Mouse (Mus musculus) midbrain, embryonic 12.5 days (tissue): Measurements from ENCODE around the gene Adgrl4. TPM values are rescaled to one million over a fixed set of nuclear protein-coding genes. Genes with fewer than 3 reads are reported as not detected.

Experiments used
- ATAC-seq: fragments of 200-750 bp; cut with Nextera tagmentation; 2 replicates; pipeline ENCODE4 v1.8.0; 2017; ENCODE audit warnings: low read depth, moderate TSS enrichment, moderate library complexity; ENCODE audit not compliant: low FRiP score
- H3K27ac ChIP-seq: fragments of 300-500 bp; sonication (generic); replicated peaks from 2 replicates; pipeline ENCODE4 v1.5.1; 2016; ENCODE audit warnings: mild to moderate bottlenecking
- H3K27me3 ChIP-seq: fragments of 300-500 bp; sonication (generic); 2 replicates; pipeline ENCODE4 v1.6.1; 2016; ENCODE audit warnings: mild to moderate bottlenecking
- H3K36me3 ChIP-seq: fragments of 300-500 bp; sonication (generic); 2 replicates; pipeline ENCODE4 v1.6.1; 2016
- H3K4me1 ChIP-seq: fragments of 300-500 bp; sonication (generic); 2 replicates; pipeline ENCODE4 v1.6.1; 2016
- H3K4me2 ChIP-seq: fragments of 300-500 bp; sonication (generic); replicated peaks from 2 replicates; pipeline ENCODE4 v1.6.1; 2016; ENCODE audit warnings: mild to moderate bottlenecking, moderate library complexity
- H3K4me3 ChIP-seq: fragments of 300-500 bp; sonication (generic); 2 replicates; pipeline ENCODE4 v1.5.1; 2016; ENCODE audit warnings: mild to moderate bottlenecking
- H3K9ac ChIP-seq: fragments of 300-500 bp; sonication (generic); replicated peaks from 2 replicates; pipeline ENCODE4 v1.6.1; 2016; ENCODE audit warnings: mild to moderate bottlenecking, moderate library complexity
- H3K9me3 ChIP-seq: fragments of 300-500 bp; sonication (generic); 2 replicates; pipeline ENCODE4 v1.6.1; 2016; ENCODE audit warnings: mild to moderate bottlenecking
- polyA plus RNA-seq: library from polyadenylated mRNA; unstranded; fragments of >200 nt; fragmentation: Nextera tagmentation; extraction: Ambion mirVana; gene quantifications from 2 replicates; pipeline ENCODE4 v1.2.1, GENCODE M21; 2016

Gene Adgrl4
- polyA plus RNA-seq, 1 experiment from 2014 or later: 8.6 TPM

GRCm38 (mm10) chr3:151591904-151592303, 154.2 kb downstream of the Adgrl4 start:
- Histone ChIP-seq H3K4me3 (no peak overlapping the region), H3K9ac (no peak overlapping the region), H3K9me3 (no peaks in the 10 kb centered on the region), H3K27ac (no peak overlapping the region), H3K4me1 (no peaks in the 10 kb centered on the region), H3K27me3 (no peaks in the 10 kb centered on the region), H3K4me2 (no peak overlapping the region), H3K36me3 (no peaks in the 10 kb centered on the region)
- ATAC-seq: no peak
